Mouse (Mus musculus): ENCODE results near the gene Lpar3. TPM values are rescaled to one million over a fixed set of nuclear protein-coding genes. Genes with fewer than 3 reads are reported as not detected.
A peak's percentile ranks its signal among the peaks of the same experiment; 100 is the strongest.

Lpar3 gene
- polyA plus RNA-seq (2014; fragmentation: Nextera tagmentation; extraction: Ambion mirVana) = 0.27 and 0.83 TPM in 2 replicates

- WGBS = under 1% methylated on average over 72 of the region's 73 CpGs
- peak; percentile 89 for ATAC-seq (ENCODE audit: low FRiP score, low TSS enrichment)
Observed at GRCm38 (mm10) chr3:146220776-146221486, at the start of gene Lpar3. TSS of gene Lpar3 (plus strand) at chr3:146220963.

GRCm38 (mm10) chr3:146173030-146173429 lies 47.7 kb upstream of the Lpar3 start:
- no peak for ATAC-seq (ENCODE audit: low FRiP score, low TSS enrichment)
- Histone ChIP-seq H3K9ac (ENCODE audit: low read depth, low read length) (no peak overlapping the region), H3K36me3 (ENCODE audit: control insufficient read depth, insufficient read depth, low read length) (no peaks in the 10 kb centered on the region), H3K9me3 (ENCODE audit: control insufficient read depth, low read length) (no peaks in the 10 kb centered on the region; the same call in 1 of the 2 replicates), H3K4me1 (ENCODE audit: control insufficient read depth, insufficient read depth, low read length) (no peaks in the 10 kb centered on the region), H3K4me2 (replicated peaks; ENCODE audit: low read depth, low read length) (no peak overlapping the region), H3K4me3 (ENCODE audit: low read length) (no peak overlapping the region), H3K27me3 (ENCODE audit: control insufficient read depth, insufficient read depth, low read length) (no peaks in the 10 kb centered on the region), H3K27ac (ENCODE audit: low read depth, low read length) (no peak overlapping the region)
- WGBS = 77% methylated on average over 5 of the region's 5 CpGs

More at GRCm38 (mm10) chr3:146220776-146221486, at the start of gene Lpar3:
- peak within 1 kb of the TSS; percentile 48 for H3K4me3 ChIP-seq (ENCODE audit: low read length)
- H3K36me3 ChIP-seq (ENCODE audit: control insufficient read depth, insufficient read depth, low read length) = no peaks in the 10 kb centered on the region
- H3K9ac ChIP-seq (ENCODE audit: low read depth, low read length) = peak within 1 kb of the TSS; percentile 45
- peaks cover 34% of the 10 kb centered on the region for H3K27me3 ChIP-seq (ENCODE audit: control insufficient read depth, insufficient read depth, low read length)
- H3K4me2 ChIP-seq (replicated peaks; ENCODE audit: low read depth, low read length) = peak within 1 kb of the TSS; percentile 84
- no peaks in the 10 kb centered on the region for H3K4me1 ChIP-seq (ENCODE audit: control insufficient read depth, insufficient read depth, low read length)
- H3K27ac ChIP-seq (ENCODE audit: low read depth, low read length) = no peak within 1 kb of the TSS
- no peaks in the 10 kb centered on the region for H3K9me3 ChIP-seq (ENCODE audit: control insufficient read depth, low read length)

- no peak overlapping the region for H3K27ac ChIP-seq (ENCODE audit: low read depth, low read length)
- WGBS = 84% methylated on average over 9 of the region's 9 CpGs
- H3K36me3 ChIP-seq (ENCODE audit: control insufficient read depth, insufficient read depth, low read length) = no peaks in the 10 kb centered on the region
- no peak overlapping the region for H3K4me2 ChIP-seq (replicated peaks; ENCODE audit: low read depth, low read length)
- no peak for ATAC-seq (ENCODE audit: low FRiP score, low TSS enrichment)
- H3K9me3 ChIP-seq (ENCODE audit: control insufficient read depth, low read length) = no peaks in the 10 kb centered on the region; the same call in 1 of the 2 replicates
- no peaks in the 10 kb centered on the region for H3K4me1 ChIP-seq (ENCODE audit: control insufficient read depth, insufficient read depth, low read length)
- no peak overlapping the region for H3K9ac ChIP-seq (ENCODE audit: low read depth, low read length)
- H3K4me3 ChIP-seq (ENCODE audit: low read length) = no peak overlapping the region
- H3K27me3 ChIP-seq (ENCODE audit: control insufficient read depth, insufficient read depth, low read length) = no peaks in the 10 kb centered on the region
Observed at GRCm38 (mm10) chr3:146174215-146174614, 46.5 kb upstream of the Lpar3 start.

GRCm38 (mm10) chr3:146177295-146177694 lies 43.5 kb upstream of the Lpar3 start:
- Histone ChIP-seq H3K4me1 (ENCODE audit: control insufficient read depth, insufficient read depth, low read length) (no peaks in the 10 kb centered on the region), H3K27ac (ENCODE audit: low read depth, low read length) (no peak overlapping the region), H3K36me3 (ENCODE audit: control insufficient read depth, insufficient read depth, low read length) (no peaks in the 10 kb centered on the region), H3K4me3 (ENCODE audit: low read length) (no peak overlapping the region), H3K9ac (ENCODE audit: low read depth, low read length) (no peak overlapping the region), H3K9me3 (ENCODE audit: control insufficient read depth, low read length) (no peaks in the 10 kb centered on the region), H3K27me3 (ENCODE audit: control insufficient read depth, insufficient read depth, low read length) (no peaks in the 10 kb centered on the region), H3K4me2 (replicated peaks; ENCODE audit: low read depth, low read length) (no peak overlapping the region; the same call in 1 of the 2 replicates)
- 74% methylated on average over 7 of the region's 7 CpGs for WGBS
- no peak for ATAC-seq (ENCODE audit: low FRiP score, low TSS enrichment)

GRCm38 (mm10) chr3:146177748-146178582 lies 42.8 kb upstream of the Lpar3 start:
- peak; percentile 77 for ATAC-seq (ENCODE audit: low FRiP score, low TSS enrichment)

GRCm38 (mm10) chr3:146180341-146180740 lies 40.4 kb upstream of the Lpar3 start:
- no peak overlapping the region for H3K4me3 ChIP-seq (ENCODE audit: low read length)
- H3K27me3 ChIP-seq (ENCODE audit: control insufficient read depth, insufficient read depth, low read length) = no peaks in the 10 kb centered on the region
- no peak for ATAC-seq (ENCODE audit: low FRiP score, low TSS enrichment)
- no peak overlapping the region for H3K9ac ChIP-seq (ENCODE audit: low read depth, low read length)
- no peaks in the 10 kb centered on the region for H3K36me3 ChIP-seq (ENCODE audit: control insufficient read depth, insufficient read depth, low read length)
- no peak overlapping the region for H3K4me2 ChIP-seq (replicated peaks; ENCODE audit: low read depth, low read length)
- no peaks in the 10 kb centered on the region for H3K9me3 ChIP-seq (ENCODE audit: control insufficient read depth, low read length)
- WGBS = 30% methylated on average over 2 of the region's 2 CpGs
- H3K27ac ChIP-seq (ENCODE audit: low read depth, low read length) = no peak overlapping the region
- H3K4me1 ChIP-seq (ENCODE audit: control insufficient read depth, insufficient read depth, low read length) = no peaks in the 10 kb centered on the region

More at GRCm38 (mm10) chr3:146177748-146178582, 42.8 kb upstream of the Lpar3 start:
- Histone ChIP-seq H3K36me3 (ENCODE audit: control insufficient read depth, insufficient read depth, low read length) (no peaks in the 10 kb centered on the region), H3K9me3 (ENCODE audit: control insufficient read depth, low read length) (no peaks in the 10 kb centered on the region), H3K27ac (ENCODE audit: low read depth, low read length) (no peak overlapping the region), H3K9ac (ENCODE audit: low read depth, low read length) (no peak overlapping the region), H3K4me2 (replicated peaks; ENCODE audit: low read depth, low read length) (peak overlapping the region; percentile 25), H3K27me3 (ENCODE audit: control insufficient read depth, insufficient read depth, low read length) (no peaks in the 10 kb centered on the region), H3K4me1 (ENCODE audit: control insufficient read depth, insufficient read depth, low read length) (no peaks in the 10 kb centered on the region), H3K4me3 (ENCODE audit: low read length) (peak overlapping the region; percentile 8; the same call in 1 of the 2 replicates)
- 4% methylated on average over 16 of the region's 16 CpGs for WGBS

- no peak for ATAC-seq (ENCODE audit: low FRiP score, low TSS enrichment)
- Histone ChIP-seq H3K4me3 (ENCODE audit: low read length) (no peak overlapping the region), H3K27ac (ENCODE audit: low read depth, low read length) (no peak overlapping the region), H3K36me3 (ENCODE audit: control insufficient read depth, insufficient read depth, low read length) (no peaks in the 10 kb centered on the region), H3K9me3 (ENCODE audit: control insufficient read depth, low read length) (no peaks in the 10 kb centered on the region), H3K27me3 (ENCODE audit: control insufficient read depth, insufficient read depth, low read length) (no peaks in the 10 kb centered on the region), H3K4me1 (ENCODE audit: control insufficient read depth, insufficient read depth, low read length) (no peaks in the 10 kb centered on the region), H3K4me2 (replicated peaks; ENCODE audit: low read depth, low read length) (no peak overlapping the region), H3K9ac (ENCODE audit: low read depth, low read length) (no peak overlapping the region)
- 42% methylated on average over 3 of the region's 3 CpGs for WGBS
Observed at GRCm38 (mm10) chr3:146180986-146181385, 39.8 kb upstream of the Lpar3 start.

- Histone ChIP-seq H3K4me3 (ENCODE audit: low read length) (no peak overlapping the region), H3K27ac (ENCODE audit: low read depth, low read length) (no peak overlapping the region), H3K4me2 (replicated peaks; ENCODE audit: low read depth, low read length) (no peak overlapping the region), H3K4me1 (ENCODE audit: control insufficient read depth, insufficient read depth, low read length) (no peaks in the 10 kb centered on the region), H3K9ac (ENCODE audit: low read depth, low read length) (no peak overlapping the region), H3K27me3 (ENCODE audit: control insufficient read depth, insufficient read depth, low read length) (no peaks in the 10 kb centered on the region), H3K36me3 (ENCODE audit: control insufficient read depth, insufficient read depth, low read length) (no peaks in the 10 kb centered on the region), H3K9me3 (ENCODE audit: control insufficient read depth, low read length) (no peaks in the 10 kb centered on the region)
- WGBS = 37% methylated on average over 13 of the region's 13 CpGs
- ATAC-seq (ENCODE audit: low FRiP score, low TSS enrichment) = peak; percentile 70
Observed at GRCm38 (mm10) chr3:146184992-146185657, 35.6 kb upstream of the Lpar3 start.

Data from kidney, embryonic 14.5 days (tissue).